Mouse (Mus musculus): Measurements from ENCODE around the gene Prkn. TPM values are rescaled to one million over a fixed set of nuclear protein-coding genes. Genes with fewer than 3 reads are reported as not detected.

Prkn gene
- total and polyA plus RNA-seq, 3 experiments: 0.39 to 0.50 TPM; not detected in 1

- peak overlapping the region; percentile 53 to 54 for H3K4me3 ChIP-seq (ENCODE audit: control insufficient read depth in 1 of 2, insufficient read depth in 1 of 2, low read depth in 2 of 2, low read length in 2 of 2)
- H3K9ac ChIP-seq (ENCODE audit: control insufficient read depth, low read depth, low read length, poor library complexity, severe bottlenecking): peak overlapping the region; percentile 66
- peak overlapping the region; percentile 87 for H3K27ac ChIP-seq (ENCODE audit: control insufficient read depth, low read depth, low read length)
- no peaks in the 10 kb centered on the region for H3K79me2 ChIP-seq (ENCODE audit: control insufficient read depth, insufficient read depth, low read length, poor library complexity)
- DNase-seq (ENCODE audit: low read depth, low spot score): peak; percentile 79
- H3K36me3 ChIP-seq (ENCODE audit: control insufficient read depth in 1 of 2, insufficient read depth in 2 of 2, low read length in 2 of 2): peaks cover 0 to 34% of the 10 kb centered on the region in 2 experiments; a peak in 2 of 4 replicates
- H3K9me3 ChIP-seq (replicated peaks; ENCODE audit: insufficient read depth, low read length): no peaks in the 10 kb centered on the region
- H3K27me3 ChIP-seq (ENCODE audit: control insufficient read depth in 1 of 2, insufficient read depth in 2 of 2, low read length in 2 of 2): no peaks in the 10 kb centered on the region
- peaks cover 10 to 43% of the 10 kb centered on the region in 2 experiments for H3K4me1 ChIP-seq (ENCODE audit: control insufficient read depth in 1 of 2, insufficient read depth in 2 of 2, low read length in 2 of 2)
- TF ChIP-seq RCOR1 (IDR thresholded peaks at IDR 0.05; ENCODE audit: low read depth, low read length): 0 out of 2 replicates have a peak, but pooled peaks have one; percentile 12
- peak; percentile 88 for TF ChIP-seq GATA1 (IDR thresholded peaks at IDR 0.05; ENCODE audit: low read depth, low read length)
- TF ChIP-seq ZC3H11A (IDR thresholded peaks at IDR 0.05; ENCODE audit: low read depth, low read length): no peak
- peak; percentile 54 to 74 for TF ChIP-seq EP300 (IDR thresholded peaks at IDR 0.05; ENCODE audit: low read depth in 1 of 2, low read length in 2 of 2)
- peak; percentile 25; the same call in 1 of the 2 replicates for TF ChIP-seq NELFE (IDR thresholded peaks at IDR 0.05; ENCODE audit: low read depth, low read length)
- TF ChIP-seq POLR2A (IDR thresholded peaks at IDR 0.05; ENCODE audit: control insufficient read depth in 1 of 2, insufficient read depth in 1 of 2, low read depth in 1 of 2, low read length in 2 of 2, poor library complexity in 1 of 2): peak in 1 of 2 experiments; percentile 35; a peak in 2 of 4 replicates
- peak; percentile 21; the same call in 1 of the 2 replicates for TF ChIP-seq TAL1 (IDR thresholded peaks at IDR 0.05; ENCODE audit: low read length)
- no peak; the same call in 1 of the 2 replicates for TF ChIP-seq SIN3A (IDR thresholded peaks at IDR 0.05; ENCODE audit: low read length)
- peak; percentile 71; the same call in 1 of the 2 replicates for TF ChIP-seq MAZ (IDR thresholded peaks at IDR 0.05; ENCODE audit: low read depth, low read length)
- TF ChIP-seq ETS1 (IDR thresholded peaks at IDR 0.05; ENCODE audit: low read depth, low read length): peak; percentile 58; the same call in 1 of the 2 replicates
- TF ChIP-seq TBP (IDR thresholded peaks at IDR 0.05; ENCODE audit: low read depth, low read length): peak; percentile 60; the same call in 1 of the 2 replicates
- TF ChIP-seq MEF2A (IDR thresholded peaks at IDR 0.05; ENCODE audit: extremely low read depth, insufficient replicate concordance, low read depth, low read length, poor library complexity, severe bottlenecking): no peak
Measured at GRCm38 (mm10) chr17:11989296-11989695, 1149.1 kb downstream of the Prkn start.

DNA sequence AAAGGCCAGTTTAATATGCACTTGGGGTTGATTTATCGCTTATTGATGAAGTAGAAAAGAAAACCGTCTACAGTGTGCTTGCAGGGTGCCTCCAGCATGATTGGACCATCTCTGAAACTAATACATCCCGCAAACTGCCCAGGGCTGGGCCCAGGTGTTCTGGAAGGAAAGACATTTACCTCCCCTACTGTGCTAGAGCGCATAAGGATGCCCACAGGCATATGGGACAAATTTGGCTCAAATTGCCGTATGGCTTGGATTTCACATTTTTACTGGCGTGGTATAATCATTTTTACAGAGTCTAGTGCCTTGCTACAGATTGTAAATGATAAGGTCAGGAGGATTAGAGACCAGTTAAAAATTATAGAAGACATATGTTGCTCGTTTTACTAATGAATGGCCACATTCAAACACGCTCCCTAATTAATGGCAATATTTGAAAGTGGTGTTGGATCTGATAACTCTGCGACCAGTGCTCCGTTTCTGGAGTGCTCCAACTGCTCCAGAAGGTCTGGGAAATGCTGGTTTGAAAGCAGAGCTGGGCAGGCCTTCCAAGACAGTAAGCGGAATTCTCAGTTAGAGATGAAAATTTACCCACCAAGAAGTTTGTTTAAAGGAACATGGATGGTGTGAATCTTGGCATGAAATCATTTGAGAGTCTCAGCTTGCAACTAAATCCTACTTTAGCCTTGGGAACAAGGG, 1150.4 kb downstream of the Prkn start:
- TF ChIP-seq HCFC1 (IDR thresholded peaks at IDR 0.05; ENCODE audit: low read depth, low read length) (no peak), MAX (IDR thresholded peaks at IDR 0.05; ENCODE audit: low read length) (no peak), POLR2A (IDR thresholded peaks at IDR 0.05; ENCODE audit: control insufficient read depth in 1 of 2, insufficient read depth in 1 of 2, low read depth in 1 of 2, low read length in 2 of 2, poor library complexity in 1 of 2) (no peak), USF1 (IDR thresholded peaks at IDR 0.05; ENCODE audit: low read depth, low read length) (no peak), POLR2AphosphoS5 (IDR thresholded peaks at IDR 0.05; ENCODE audit: borderline replicate concordance, low read depth, low read length) (no peak), TAL1 (IDR thresholded peaks at IDR 0.05; ENCODE audit: low read length) (no peak), USF2 (IDR thresholded peaks at IDR 0.05; ENCODE audit: borderline replicate concordance in 1 of 2, insufficient read depth in 1 of 2, low read depth in 1 of 2, low read length in 2 of 2) (no peak), MXI1 (IDR thresholded peaks at IDR 0.05; ENCODE audit: low read depth, low read length) (no peak), MYC (IDR thresholded peaks at IDR 0.05; ENCODE audit: low read depth, low read length) (no peak), ZMIZ1 (IDR thresholded peaks at IDR 0.05; ENCODE audit: low read depth, low read length) (no peak), CHD1 (IDR thresholded peaks at IDR 0.05; ENCODE audit: low read depth, low read length) (no peak), MAZ (IDR thresholded peaks at IDR 0.05; ENCODE audit: low read depth, low read length) (no peak), KAT2A (conservative IDR thresholded peaks at IDR 0.05; ENCODE audit: low read depth, low read length) (no peak), MAFK (IDR thresholded peaks at IDR 0.05; ENCODE audit: borderline replicate concordance, low read depth, low read length) (no peak)
- Histone ChIP-seq H3K9me3 (replicated peaks; ENCODE audit: insufficient read depth, low read length) (no peaks in the 10 kb centered on the region), H3K27ac (ENCODE audit: control insufficient read depth, low read depth, low read length) (peak overlapping the region; percentile 61; the same call in 1 of the 2 replicates), H3K36me3 (ENCODE audit: control insufficient read depth in 1 of 2, insufficient read depth in 2 of 2, low read length in 2 of 2) (peaks cover 0 to 42% of the 10 kb centered on the region in 2 experiments; a peak in 2 of 4 replicates), H3K4me3 (ENCODE audit: control insufficient read depth in 1 of 2, insufficient read depth in 1 of 2, low read depth in 2 of 2, low read length in 2 of 2) (no peak overlapping the region), H3K4me1 (ENCODE audit: control insufficient read depth in 1 of 2, insufficient read depth in 2 of 2, low read length in 2 of 2) (peaks cover 10 to 51% of the 10 kb centered on the region in 2 experiments), H3K27me3 (ENCODE audit: control insufficient read depth in 1 of 2, insufficient read depth in 2 of 2, low read length in 2 of 2) (no peaks in the 10 kb centered on the region), H3K79me2 (ENCODE audit: control insufficient read depth, insufficient read depth, low read length, poor library complexity) (no peaks in the 10 kb centered on the region), H3K9ac (ENCODE audit: control insufficient read depth, low read depth, low read length, poor library complexity, severe bottlenecking) (no peak overlapping the region)
- DNase-seq (ENCODE audit: low read depth, low spot score): no peak

Data from MEL (cell line).